In the genomic region with DNA sequence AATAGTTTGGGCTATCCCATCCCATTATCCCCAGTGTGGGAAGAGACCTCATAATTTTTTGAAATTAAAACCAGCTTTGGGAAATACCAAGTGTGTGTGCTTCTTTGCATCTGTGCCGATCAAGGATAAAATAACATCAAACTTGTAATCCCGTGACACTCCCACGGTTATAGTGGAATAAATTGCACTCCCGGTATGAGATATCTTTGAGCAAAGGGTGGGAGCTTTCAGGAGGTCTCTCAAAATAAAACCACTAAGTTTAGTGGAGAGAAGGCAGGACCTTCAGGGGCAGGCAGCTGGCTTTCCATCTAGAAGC, we compare ENCODE assay signal across 9 mouse cellular contexts. TPM values are rescaled to one million over a fixed set of nuclear protein-coding genes. Genes with fewer than 3 reads are reported as not detected.
DNase-seq lines count a peak whose midpoint lies in the region; ATAC-seq lines count a peak whose summit lies in the region.
"Had no signal": no experiment of that assay in that cellular context is flagged by ENCODE, and none has a peak within 500 bp of the region (broad histone marks: within the 10 kb centered on the region; RNA-seq: fewer than 3 reads in every experiment).

No protein-coding gene starts in this region.

- peak overlapping the region; percentile 58 for H3K4me2 ChIP-seq in lung, embryonic 15.5 days
- peak overlapping the region; percentile 34; the same call in 1 of the 2 replicates for H3K4me2 ChIP-seq in neural tube, embryonic 14.5 days (ENCODE audit: low read depth, low read length)

- 24% methylated on average over 4 of the region's 4 CpGs for WGBS in lung, embryonic 15.5 days
- WGBS in forebrain, embryonic 10.5 days, result 42% methylated on average over 4 of the region's 4 CpGs
- WGBS in limb, embryonic 10.5 days, result 37% methylated on average over 4 of the region's 4 CpGs
- 38% methylated on average over 4 of the region's 4 CpGs for WGBS in neural tube, embryonic 14.5 days

- peak overlapping the region; percentile 34 for H3K4me3 ChIP-seq in lung, embryonic 15.5 days
- H3K4me3 ChIP-seq in forebrain, embryonic 10.5 days, result peak overlapping the region; percentile 59
- H3K4me3 ChIP-seq in limb, embryonic 10.5 days, result peak overlapping the region; percentile 55
- peak overlapping the region; percentile 20; the same call in 1 of the 2 replicates for H3K4me3 ChIP-seq in neural tube, embryonic 14.5 days (ENCODE audit: low read depth, low read length)

- intact Hi-C loops in left cerebral cortex, postnatal 4 days (cut with DNase I), result no loop called here

- H3K27me3 ChIP-seq in lung, embryonic 15.5 days, result no peaks in the 10 kb centered on the region
- peaks cover 15% of the 10 kb centered on the region for H3K27me3 ChIP-seq in forebrain, embryonic 10.5 days (ENCODE audit: poor library complexity, severe bottlenecking)
- no peaks in the 10 kb centered on the region for H3K27me3 ChIP-seq in limb, embryonic 10.5 days (ENCODE audit: low read depth, poor library complexity, severe bottlenecking)
- no peaks in the 10 kb centered on the region for H3K27me3 ChIP-seq in neural tube, embryonic 14.5 days (ENCODE audit: control insufficient read depth, insufficient read depth, low read length)

- peaks cover 55% of the 10 kb centered on the region for H3K4me1 ChIP-seq in lung, embryonic 15.5 days
- H3K4me1 ChIP-seq in forebrain, embryonic 10.5 days, result peaks cover 50% of the 10 kb centered on the region
- peaks cover 46% of the 10 kb centered on the region for H3K4me1 ChIP-seq in limb, embryonic 10.5 days
- H3K4me1 ChIP-seq in neural tube, embryonic 14.5 days (ENCODE audit: control insufficient read depth, insufficient read depth, low read length), result 0 out of 2 replicates have a peak, but pooled peaks cover 2% of the 10 kb centered on the region

- 0 out of 2 replicates have a peak, but pooled peaks cover 11% of the 10 kb centered on the region for H3K36me3 ChIP-seq in lung, embryonic 15.5 days
- peaks cover 10% of the 10 kb centered on the region for H3K36me3 ChIP-seq in forebrain, embryonic 10.5 days (replicated peaks)
- peaks cover 9% of the 10 kb centered on the region for H3K36me3 ChIP-seq in limb, embryonic 10.5 days
- no peaks in the 10 kb centered on the region for H3K36me3 ChIP-seq in neural tube, embryonic 14.5 days (ENCODE audit: control insufficient read depth, insufficient read depth, low read length)

- DNase-seq in lung, postnatal 36 days, result no peak
- no peak for DNase-seq in forebrain, embryonic 10.5 days (ENCODE audit: extremely low spot score, low spot score)
- no peak for DNase-seq in limb, embryonic 10.5 days (ENCODE audit: low spot score)
- no peak for DNase-seq in MN1 (ENCODE audit: low spot score)
- DNase-seq in cerebellum, postnatal 10 days, result no peak
- DNase-seq in left cerebral cortex, postnatal 4 days, result no peak

- H3K27ac ChIP-seq in lung, embryonic 15.5 days, result peak overlapping the region; percentile 97
- peak overlapping the region; percentile 91 for H3K27ac ChIP-seq in forebrain, embryonic 10.5 days
- H3K27ac ChIP-seq in limb, embryonic 10.5 days, result peak overlapping the region; percentile 94
- peak overlapping the region; percentile 0; the same call in 1 of the 2 replicates for H3K27ac ChIP-seq in neural tube, embryonic 14.5 days (ENCODE audit: low read depth, low read length)

- peak overlapping the region; percentile 36 for H3K9ac ChIP-seq in lung, embryonic 15.5 days
- no peak overlapping the region for H3K9ac ChIP-seq in neural tube, embryonic 14.5 days (replicated peaks; ENCODE audit: low read depth, low read length)

- ATAC-seq in lung, embryonic 15.5 days (ENCODE audit: borderline replicate concordance, extremely low read depth, low FRiP score, low TSS enrichment), result no peak
- ATAC-seq in neural tube, embryonic 14.5 days (ENCODE audit: low read depth), result no peak

- no peaks in the 10 kb centered on the region for H3K9me3 ChIP-seq in lung, embryonic 15.5 days
- no peaks in the 10 kb centered on the region for H3K9me3 ChIP-seq in forebrain, embryonic 10.5 days
- no peaks in the 10 kb centered on the region for H3K9me3 ChIP-seq in limb, embryonic 10.5 days (replicated peaks)
- no peaks in the 10 kb centered on the region for H3K9me3 ChIP-seq in neural tube, embryonic 14.5 days (ENCODE audit: control insufficient read depth, low read length)

RNA-seq across cellular contexts. Expression of a gene that starts 3.5 kb away (rescaled TPM):
- 48.5 and 49.6 TPM in 2 replicates for polyA plus RNA-seq in lung, embryonic 15.5 days (2015; fragmentation: Nextera tagmentation; extraction: Ambion mirVana)
- 17.7 and 18.6 TPM in 2 replicates for polyA plus RNA-seq in forebrain, embryonic 10.5 days (2016; fragmentation: Nextera tagmentation; extraction: Ambion mirVana)
- 25.0 and 29.8 TPM in 2 replicates for polyA plus RNA-seq in limb, embryonic 10.5 days (2016; fragmentation: Nextera tagmentation; extraction: Ambion mirVana)
- 6.1 and 10.7 TPM in 2 replicates for polyA plus RNA-seq in neural tube, embryonic 14.5 days (2014; fragmentation: Nextera tagmentation; extraction: Ambion mirVana)
- total RNA-seq in left cerebral cortex, postnatal 4 days (2021), result 1 to 10 TPM; 3.3 to 3.5 TPM

RNA-seq across cellular contexts. Expression of a gene that starts 8.9 kb away (rescaled TPM):
- polyA plus RNA-seq in lung, embryonic 15.5 days (2015; fragmentation: Nextera tagmentation; extraction: Ambion mirVana), result 7.2 and 8.7 TPM in 2 replicates
- 3.1 TPM in 2 replicates for polyA plus RNA-seq in forebrain, embryonic 10.5 days (2016; fragmentation: Nextera tagmentation; extraction: Ambion mirVana)
- polyA plus RNA-seq in limb, embryonic 10.5 days (2016; fragmentation: Nextera tagmentation; extraction: Ambion mirVana), result 3.5 and 4.3 TPM in 2 replicates
- polyA plus RNA-seq in neural tube, embryonic 14.5 days (2014; fragmentation: Nextera tagmentation; extraction: Ambion mirVana), result 0.43 and 1.1 TPM in 2 replicates
- 1 to 10 TPM; 2.6 to 2.7 TPM for total RNA-seq in left cerebral cortex, postnatal 4 days (2021)

RNA-seq across cellular contexts. Expression of a gene that starts 16.6 kb away (rescaled TPM):
- 28.6 and 31.1 TPM in 2 replicates for polyA plus RNA-seq in lung, embryonic 15.5 days (2015; fragmentation: Nextera tagmentation; extraction: Ambion mirVana)
- 21.7 and 24.8 TPM in 2 replicates for polyA plus RNA-seq in forebrain, embryonic 10.5 days (2016; fragmentation: Nextera tagmentation; extraction: Ambion mirVana)
- 20.1 and 29.7 TPM in 2 replicates for polyA plus RNA-seq in limb, embryonic 10.5 days (2016; fragmentation: Nextera tagmentation; extraction: Ambion mirVana)
- 5.7 and 10.0 TPM in 2 replicates for polyA plus RNA-seq in neural tube, embryonic 14.5 days (2014; fragmentation: Nextera tagmentation; extraction: Ambion mirVana)
- total RNA-seq in left cerebral cortex, postnatal 4 days (2021), result 1 to 10 TPM; 3.1 to 3.2 TPM

RNA-seq across cellular contexts. Expression of a gene that starts 32.9 kb away (rescaled TPM):
- 0.87 and 0.92 TPM in 2 replicates for polyA plus RNA-seq in lung, embryonic 15.5 days (2015; fragmentation: Nextera tagmentation; extraction: Ambion mirVana)
- polyA plus RNA-seq in forebrain, embryonic 10.5 days (2016; fragmentation: Nextera tagmentation; extraction: Ambion mirVana), result 0.41 and 0.63 TPM in 2 replicates
- 0.54 and 0.79 TPM in 2 replicates for polyA plus RNA-seq in limb, embryonic 10.5 days (2016; fragmentation: Nextera tagmentation; extraction: Ambion mirVana)
- polyA plus RNA-seq in neural tube, embryonic 14.5 days (2014; fragmentation: Nextera tagmentation; extraction: Ambion mirVana), result 1.2 and 2.1 TPM in 2 replicates
- total RNA-seq in left cerebral cortex, postnatal 4 days (2021), result 1 to 10 TPM in 1 of 2 experiments, under 1 TPM in 1; 0.40 to 1.1 TPM
- total RNA-seq: hematopoietic stem cell, adult 5-6 weeks had no signal

RNA-seq across cellular contexts. Expression of a gene that starts 42.4 kb away (rescaled TPM):
- 58.8 and 68.5 TPM in 2 replicates for polyA plus RNA-seq in lung, embryonic 15.5 days (2015; fragmentation: Nextera tagmentation; extraction: Ambion mirVana)
- 34.8 and 45.5 TPM in 2 replicates for polyA plus RNA-seq in forebrain, embryonic 10.5 days (2016; fragmentation: Nextera tagmentation; extraction: Ambion mirVana)
- 33.3 and 34.9 TPM in 2 replicates for polyA plus RNA-seq in limb, embryonic 10.5 days (2016; fragmentation: Nextera tagmentation; extraction: Ambion mirVana)
- polyA plus RNA-seq in neural tube, embryonic 14.5 days (2014; fragmentation: Nextera tagmentation; extraction: Ambion mirVana), result 12.1 and 23.0 TPM in 2 replicates
- total RNA-seq in left cerebral cortex, postnatal 4 days (2021), result 10 to 100 TPM in 1 of 2 experiments, 1 to 10 TPM in 1; 9.7 to 12.2 TPM

Comparison
In these comparisons a context has a peak if more than half of its experiments do, and no peak if none do; other contexts are left out.
1. H3K27ac ChIP-seq: peak in every context shown above with its lines; median percentile 97 in lung, embryonic 15.5 days; 94 in limb, embryonic 10.5 days; 91 in forebrain, embryonic 10.5 days; 0 in neural tube, embryonic 14.5 days.